Mouse (Mus musculus) frontal cortex, postnatal 10 days (tissue): ENCODE measurements at regions not wholly inside any gene's neighbourhood (a gene's known extent, or its start where the extent isn't known, plus 50 kb on each side); places are given as distances from the start of the nearest gene placed in this dataset.

Experiments
- DNase-seq, 2 experiments: peaks; one replicate each; pipeline ENCODE4 v3.0.0; 2022; ENCODE audit warnings: low spot score in 2 of 2, mixed read lengths in 1 of 2

- DNase-seq = no peak
Measured at GRCm38 (mm10) chr4:75213176-75213476, 65.0 kb downstream of the Dmac1 start.

GRCm38 (mm10) chr4:75212396-75213175, 65.5 kb downstream of the Dmac1 start:
- peak; percentile 26 to 66 for DNase-seq
